Mouse (Mus musculus): ENCODE measurements around the gene Cdk18.
A peak's percentile ranks its signal among the peaks of the same experiment; 100 is the strongest.

- TF ChIP-seq POLR2A (IDR thresholded peaks at IDR 0.05; ENCODE audit: control insufficient read depth, low read depth, low read length) (no peak), CTCF (IDR thresholded peaks at IDR 0.05; ENCODE audit: control insufficient read depth, insufficient read depth, insufficient replicate concordance, low read depth, low read length) (peak; percentile 35; the same call in 1 of the 2 replicates)
Measured at GRCm38 (mm10) chr1:132140171-132140570, 687 bp upstream of the Cdk18 start.
